Mouse (Mus musculus) intestine, embryonic 16.5 days (tissue): Measurements from ENCODE around the gene Tbcel. TPM values are rescaled to one million over a fixed set of nuclear protein-coding genes. Genes with fewer than 3 reads are reported as not detected.

Experiments
- ATAC-seq: fragments of 200-750 bp; cut with Nextera tagmentation; 2 replicates; pipeline ENCODE4 v1.8.0; 2017; ENCODE audit warnings: moderate TSS enrichment, moderate library complexity
- H3K27ac ChIP-seq: fragments of 300-500 bp; sonication (generic); 2 replicates; pipeline ENCODE4 v1.5.1; 2014; ENCODE audit warnings: mild to moderate bottlenecking, low read length
- H3K27me3 ChIP-seq: fragments of 300-500 bp; sonication (generic); replicated peaks from 2 replicates; pipeline ENCODE4 v1.6.1; 2014; ENCODE audit warnings: low read length, control low read depth, mixed read lengths; ENCODE audit not compliant: control insufficient read depth, insufficient read depth
- H3K36me3 ChIP-seq: fragments of 300-500 bp; sonication (generic); 2 replicates; pipeline ENCODE4 v1.6.1; 2014; ENCODE audit warnings: low read length, control low read depth; ENCODE audit not compliant: control insufficient read depth, insufficient read depth
- H3K4me1 ChIP-seq: fragments of 300-500 bp; sonication (generic); 2 replicates; pipeline ENCODE4 v1.6.1; 2014; ENCODE audit warnings: low read length, control low read depth, mixed read lengths; ENCODE audit not compliant: control insufficient read depth, insufficient read depth
- H3K4me2 ChIP-seq: fragments of 300-500 bp; sonication (generic); 2 replicates; pipeline ENCODE4 v1.6.1; 2014; ENCODE audit warnings: low read depth, low read length, control low read depth
- H3K4me3 ChIP-seq: fragments of 300-500 bp; sonication (generic); 2 replicates; pipeline ENCODE4 v1.5.1; 2014; ENCODE audit warnings: mild to moderate bottlenecking, low read length
- H3K9ac ChIP-seq: fragments of 300-500 bp; sonication (generic); 2 replicates; pipeline ENCODE4 v1.6.1; 2014; ENCODE audit warnings: low read depth, low read length
- H3K9me3 ChIP-seq: fragments of 300-500 bp; sonication (generic); 2 replicates; pipeline ENCODE4 v1.6.1; 2016; ENCODE audit warnings: low read length, control low read depth; ENCODE audit not compliant: control insufficient read depth
- WGBS: fragments of 180-500 bp; shearing (Covaris S2); extraction: QIAGEN DNeasy Blood & Tissue Kit; methylation state at CpG from one replicate; pipeline ENCODE4 v1.1.7; 2014; 5-methylcytosine and 5-hydroxymethylcytosine counted together
- polyA plus RNA-seq: library from polyadenylated mRNA; unstranded; fragments of >200 nt; fragmentation: Nextera tagmentation; extraction: Ambion mirVana; gene quantifications from 2 replicates; pipeline ENCODE4 v1.2.1, GENCODE M21; 2015

Tbcel gene
- polyA plus RNA-seq, 1 experiment from 2014 or later: 5.1 TPM

GRCm38 (mm10) chr9:42496296-42496695 lies 11.3 kb downstream of the Tbcel start:
- no peak overlapping the region for H3K4me2 ChIP-seq

GRCm38 (mm10) chr9:42491780-42492179 lies 15.8 kb downstream of the Tbcel start:
- no peak overlapping the region for H3K4me3 ChIP-seq
- H3K27me3 ChIP-seq: no peaks in the 10 kb centered on the region
- no peak overlapping the region for H3K4me2 ChIP-seq
- H3K9ac ChIP-seq: no peak overlapping the region
- H3K4me1 ChIP-seq: peaks cover 3% of the 10 kb centered on the region; the same call in 1 of the 2 replicates
- H3K27ac ChIP-seq: no peak overlapping the region
- H3K9me3 ChIP-seq: peaks cover 4% of the 10 kb centered on the region; the same call in 1 of the 2 replicates
- no peak for ATAC-seq
- no peaks in the 10 kb centered on the region for H3K36me3 ChIP-seq
- WGBS: 87% methylated on average over 9 of the region's 9 CpGs

More at GRCm38 (mm10) chr9:42496296-42496695, 11.3 kb downstream of the Tbcel start:
- Histone ChIP-seq H3K36me3 (no peaks in the 10 kb centered on the region), H3K4me1 (no peaks in the 10 kb centered on the region), H3K9ac (no peak overlapping the region), H3K27me3 (no peaks in the 10 kb centered on the region), H3K9me3 (peaks cover 8% of the 10 kb centered on the region; the same call in 1 of the 2 replicates), H3K27ac (no peak overlapping the region), H3K4me3 (no peak overlapping the region)
- 76% methylated on average over 2 of the region's 2 CpGs for WGBS
- no peak for ATAC-seq

GRCm38 (mm10) chr9:42490589-42491382 lies 16.8 kb downstream of the Tbcel start:
- ATAC-seq: no peak
- peaks cover 3% of the 10 kb centered on the region; the same call in 1 of the 2 replicates for H3K4me1 ChIP-seq
- no peak overlapping the region for H3K9ac ChIP-seq
- no peak overlapping the region for H3K4me2 ChIP-seq
- H3K4me3 ChIP-seq: no peak overlapping the region
- H3K36me3 ChIP-seq: no peaks in the 10 kb centered on the region
- WGBS: 80% methylated on average over 16 of the region's 16 CpGs
- no peaks in the 10 kb centered on the region for H3K27me3 ChIP-seq
- H3K27ac ChIP-seq: no peak overlapping the region
- H3K9me3 ChIP-seq: no peaks in the 10 kb centered on the region

- peaks cover 3% of the 10 kb centered on the region; the same call in 1 of the 2 replicates for H3K4me1 ChIP-seq
- WGBS: 93% methylated on average over 1 of the region's 1 CpGs
- no peaks in the 10 kb centered on the region for H3K27me3 ChIP-seq
- no peak overlapping the region for H3K4me3 ChIP-seq
- H3K9ac ChIP-seq: no peak overlapping the region
- no peak overlapping the region for H3K27ac ChIP-seq
- H3K36me3 ChIP-seq: no peaks in the 10 kb centered on the region
- ATAC-seq: no peak
- no peaks in the 10 kb centered on the region for H3K9me3 ChIP-seq
- no peak overlapping the region for H3K4me2 ChIP-seq
Measured at GRCm38 (mm10) chr9:42488071-42488470, 19.5 kb downstream of the Tbcel start.

- WGBS: 40% methylated on average over 4 of the region's 4 CpGs
- H3K36me3 ChIP-seq: no peaks in the 10 kb centered on the region
- ATAC-seq: peak; percentile 80
Measured at GRCm38 (mm10) chr9:42486913-42487312, 20.7 kb downstream of the Tbcel start.

GRCm38 (mm10) chr9:42484667-42485066 lies 22.9 kb downstream of the Tbcel start:
- H3K36me3 ChIP-seq: no peaks in the 10 kb centered on the region
- no peak overlapping the region for H3K9ac ChIP-seq
- WGBS: 92% methylated on average over 1 of the region's 1 CpGs
- H3K4me1 ChIP-seq: peaks cover 3% of the 10 kb centered on the region; the same call in 1 of the 2 replicates
- no peak for ATAC-seq
- no peaks in the 10 kb centered on the region for H3K9me3 ChIP-seq
- no peak overlapping the region for H3K27ac ChIP-seq
- H3K4me3 ChIP-seq: no peak overlapping the region
- no peak overlapping the region for H3K4me2 ChIP-seq
- H3K27me3 ChIP-seq: no peaks in the 10 kb centered on the region

More at GRCm38 (mm10) chr9:42486913-42487312, 20.7 kb downstream of the Tbcel start:
- Histone ChIP-seq H3K4me3 (no peak overlapping the region), H3K9ac (no peak overlapping the region), H3K27ac (no peak overlapping the region), H3K27me3 (no peaks in the 10 kb centered on the region), H3K4me2 (no peak overlapping the region), H3K4me1 (peaks cover 3% of the 10 kb centered on the region; the same call in 1 of the 2 replicates), H3K9me3 (no peaks in the 10 kb centered on the region)

- no peaks in the 10 kb centered on the region for H3K9me3 ChIP-seq
- H3K36me3 ChIP-seq: no peaks in the 10 kb centered on the region
- H3K27ac ChIP-seq: no peak overlapping the region
- H3K4me2 ChIP-seq: no peak overlapping the region
- H3K4me1 ChIP-seq: peaks cover 3% of the 10 kb centered on the region; the same call in 1 of the 2 replicates
- H3K4me3 ChIP-seq: no peak overlapping the region
- 87% methylated on average over 1 of the region's 1 CpGs for WGBS
- no peaks in the 10 kb centered on the region for H3K27me3 ChIP-seq
- H3K9ac ChIP-seq: no peak overlapping the region
- ATAC-seq: no peak
Measured at GRCm38 (mm10) chr9:42482944-42483343, 24.7 kb downstream of the Tbcel start.

GRCm38 (mm10) chr9:42476166-42476565 lies 31.4 kb downstream of the Tbcel start:
- no peaks in the 10 kb centered on the region for H3K36me3 ChIP-seq
- ATAC-seq: no peak
- H3K9ac ChIP-seq: no peak overlapping the region

GRCm38 (mm10) chr9:42474244-42474643 lies 33.4 kb downstream of the Tbcel start:
- Histone ChIP-seq H3K27me3 (no peaks in the 10 kb centered on the region), H3K4me3 (no peak overlapping the region), H3K4me2 (no peak overlapping the region), H3K9ac (no peak overlapping the region), H3K4me1 (peaks cover 10% of the 10 kb centered on the region), H3K9me3 (no peaks in the 10 kb centered on the region), H3K27ac (no peak overlapping the region), H3K36me3 (no peaks in the 10 kb centered on the region)
- WGBS: 79% methylated on average over 8 of the region's 8 CpGs
- ATAC-seq: no peak

More at GRCm38 (mm10) chr9:42476166-42476565, 31.4 kb downstream of the Tbcel start:
- Histone ChIP-seq H3K4me2 (no peak overlapping the region), H3K27ac (no peak overlapping the region), H3K9me3 (no peaks in the 10 kb centered on the region), H3K4me3 (no peak overlapping the region), H3K4me1 (peaks cover 4% of the 10 kb centered on the region), H3K27me3 (no peaks in the 10 kb centered on the region)
- 73% methylated on average over 4 of the region's 4 CpGs for WGBS
